Mouse (Mus musculus) intestine, embryonic 14.5 days (tissue): ENCODE data around the gene Gtf2h3. TPM values are rescaled to one million over a fixed set of nuclear protein-coding genes. Genes with fewer than 3 reads are reported as not detected.

Source experiments
- ATAC-seq: fragments of 200-750 bp; cut with Nextera tagmentation; replicated peaks from 2 replicates; pipeline ENCODE4 v1.8.0; 2017; ENCODE audit warnings: low read depth, moderate number of reproducible peaks, moderate TSS enrichment, moderate library complexity; ENCODE audit not compliant: low FRiP score, low TSS enrichment
- DNase-seq: peaks from one replicate; pipeline ENCODE4 v3.0.0-alpha.2; 2018; ENCODE audit warnings: low spot score
- H3K27ac ChIP-seq: fragments of 300-500 bp; sonication (generic); 2 replicates; pipeline ENCODE4 v1.5.1; 2014; ENCODE audit warnings: low read depth, mild to moderate bottlenecking, control low read depth
- H3K27me3 ChIP-seq: fragments of 300-500 bp; sonication (generic); replicated peaks from 2 replicates; pipeline ENCODE4 v1.6.1; 2014; ENCODE audit warnings: low read length, control low read depth; ENCODE audit not compliant: control insufficient read depth, insufficient read depth
- H3K36me3 ChIP-seq: fragments of 300-500 bp; sonication (generic); 2 replicates; pipeline ENCODE4 v1.6.1; 2014; ENCODE audit warnings: low read length, control low read depth; ENCODE audit not compliant: control insufficient read depth, insufficient read depth
- H3K4me1 ChIP-seq: fragments of 300-500 bp; sonication (generic); replicated peaks from 2 replicates; pipeline ENCODE4 v1.6.1; 2014; ENCODE audit warnings: low read length, control low read depth, mixed read lengths; ENCODE audit not compliant: control insufficient read depth, insufficient read depth
- H3K4me2 ChIP-seq: fragments of 300-500 bp; sonication (generic); 2 replicates; pipeline ENCODE4 v1.6.1; 2014; ENCODE audit warnings: low read length
- H3K4me3 ChIP-seq: fragments of 300-500 bp; sonication (generic); 2 replicates; pipeline ENCODE4 v1.5.1; 2014; ENCODE audit warnings: low read depth, low read length, control low read depth, mixed read lengths
- H3K9ac ChIP-seq: fragments of 300-500 bp; sonication (generic); 2 replicates; pipeline ENCODE4 v1.6.1; 2014; ENCODE audit warnings: mild to moderate bottlenecking, low read length
- H3K9me3 ChIP-seq: fragments of 300-500 bp; sonication (generic); 2 replicates; pipeline ENCODE4 v1.6.1; 2016; ENCODE audit warnings: low read length, control low read depth; ENCODE audit not compliant: control insufficient read depth
- WGBS: fragments of 180-500 bp; shearing (Covaris S2); extraction: QIAGEN DNeasy Blood & Tissue Kit; methylation state at CpG from one replicate; pipeline ENCODE4 v1.1.7; 2014; 5-methylcytosine and 5-hydroxymethylcytosine counted together
- polyA plus RNA-seq: library from polyadenylated mRNA; unstranded; fragments of >200 nt; fragmentation: Nextera tagmentation; extraction: Ambion mirVana; gene quantifications from 2 replicates; pipeline ENCODE4 v1.2.1, GENCODE M21; 2014

Gene Gtf2h3
- polyA plus RNA-seq, 1 experiment from 2014 or later, result 75.5 TPM

DNA sequence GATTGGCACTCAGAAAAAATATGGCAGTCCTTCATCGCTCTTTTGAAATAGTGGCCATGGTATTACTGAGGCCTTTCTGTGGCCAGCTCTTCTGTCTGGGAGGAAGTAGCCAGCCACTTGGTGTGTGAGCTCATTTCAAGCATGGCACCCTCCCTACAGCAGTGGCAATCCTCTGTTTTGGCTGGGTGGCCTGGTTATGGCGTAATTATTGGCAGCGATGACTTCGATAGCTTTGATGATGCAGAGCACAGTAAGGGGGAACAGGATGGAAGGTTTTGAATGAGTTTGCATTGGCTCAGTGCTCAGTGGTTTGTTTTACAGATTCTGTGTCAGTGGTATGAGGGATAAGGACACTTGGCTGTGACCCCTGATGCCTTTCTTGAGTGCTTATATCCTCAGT, 57.8 kb downstream of the Gtf2h3 start:
- no peak for DNase-seq

DNA sequence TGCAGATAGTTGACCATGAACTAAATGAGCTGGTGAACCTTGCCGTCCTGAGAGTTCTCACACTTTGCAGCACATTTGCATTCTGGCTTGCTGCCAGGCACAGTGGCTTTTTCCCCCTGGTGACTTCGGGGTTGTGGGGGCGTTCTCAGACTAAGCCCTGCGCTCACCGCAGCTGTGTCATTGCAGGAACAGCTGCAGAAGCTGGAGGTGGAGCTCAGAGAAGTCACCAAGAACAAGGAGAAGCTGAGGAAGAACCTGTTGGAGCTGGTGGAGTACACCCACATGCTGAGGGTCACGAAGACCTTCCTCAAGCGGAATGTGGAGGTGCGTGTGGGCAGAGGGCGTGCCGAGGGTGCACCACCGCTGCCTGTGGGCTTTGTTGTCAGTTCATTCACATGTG, 58.4 kb downstream of the Gtf2h3 start:
- H3K9ac ChIP-seq, result no peak overlapping the region

More for the DNA sequence above, 57.8 kb downstream of the Gtf2h3 start:
- 94% methylated on average over 4 of the region's 4 CpGs for WGBS
- Histone ChIP-seq H3K27ac (no peak overlapping the region), H3K9me3 (no peaks in the 10 kb centered on the region), H3K4me3 (no peak overlapping the region), H3K4me2 (no peak overlapping the region), H3K27me3 (no peaks in the 10 kb centered on the region), H3K4me1 (no peaks in the 10 kb centered on the region), H3K36me3 (peaks cover 75% of the 10 kb centered on the region), H3K9ac (no peak overlapping the region)
- no peak for ATAC-seq

DNA sequence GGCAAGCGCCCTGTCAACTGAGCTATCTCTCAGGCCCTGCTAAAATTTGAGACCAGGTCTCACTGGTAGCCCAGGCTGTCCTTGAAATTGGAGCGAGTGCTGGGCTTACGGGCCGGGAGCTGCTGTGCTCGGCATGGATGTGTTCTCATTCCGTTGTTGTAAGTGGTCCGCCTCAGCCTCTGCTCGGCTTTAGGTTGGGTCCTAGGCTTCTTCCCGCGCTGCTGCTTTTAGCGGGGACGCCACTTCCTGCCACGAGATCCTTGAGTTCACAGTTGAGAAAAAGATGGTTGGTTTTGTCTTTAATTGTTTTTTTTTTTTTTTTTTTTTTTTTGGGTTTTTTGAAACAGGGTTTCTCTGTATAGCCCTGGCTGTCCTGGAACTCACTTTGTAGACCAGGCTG, 58.9 kb downstream of the Gtf2h3 start:
- no peak overlapping the region for H3K4me3 ChIP-seq
- DNase-seq, result no peak
- 98% methylated on average over 13 of the region's 13 CpGs for WGBS
- no peak overlapping the region for H3K9ac ChIP-seq
- H3K4me1 ChIP-seq, result no peaks in the 10 kb centered on the region
- no peaks in the 10 kb centered on the region for H3K27me3 ChIP-seq
- H3K9me3 ChIP-seq, result no peaks in the 10 kb centered on the region
- H3K27ac ChIP-seq, result no peak overlapping the region
- no peak for ATAC-seq
- no peak overlapping the region for H3K4me2 ChIP-seq
- peaks cover 86% of the 10 kb centered on the region for H3K36me3 ChIP-seq

More for the DNA sequence above, 58.4 kb downstream of the Gtf2h3 start:
- peaks cover 81% of the 10 kb centered on the region for H3K36me3 ChIP-seq
- H3K9me3 ChIP-seq, result no peaks in the 10 kb centered on the region
- no peaks in the 10 kb centered on the region for H3K27me3 ChIP-seq
- no peak overlapping the region for H3K27ac ChIP-seq
- 91% methylated on average over 11 of the region's 11 CpGs for WGBS
- DNase-seq, result no peak
- H3K4me2 ChIP-seq, result no peak overlapping the region
- no peaks in the 10 kb centered on the region for H3K4me1 ChIP-seq
- no peak overlapping the region for H3K4me3 ChIP-seq
- no peak for ATAC-seq

Other genes with a start within 250 kb of the Gtf2h3 start
- gene Cdk2ap1, start 216.1 kb upstream of the Gtf2h3 start, polyA plus RNA-seq, result 58.7 and 59.5 TPM in 2 replicates
- 92.7 and 93.5 TPM in 2 replicates for gene Sbno1, start 153.1 kb upstream of the Gtf2h3 start, polyA plus RNA-seq
- 52.3 and 57.7 TPM in 2 replicates for gene Kmt5a, start 139.2 kb upstream of the Gtf2h3 start, polyA plus RNA-seq
- 37.2 and 38.8 TPM in 2 replicates for gene Rilpl2, start 100.8 kb upstream of the Gtf2h3 start, polyA plus RNA-seq
- gene Snrnp35, start 96.0 kb upstream of the Gtf2h3 start, polyA plus RNA-seq, result 10.7 and 11.2 TPM in 2 replicates
- 14.9 and 16.6 TPM in 2 replicates for gene Rilpl1, start 47.7 kb upstream of the Gtf2h3 start, polyA plus RNA-seq
- gene Tmed2, start 38.4 kb upstream of the Gtf2h3 start, polyA plus RNA-seq, result 530 and 550 TPM in 2 replicates
- gene Ddx55, start 26.3 kb upstream of the Gtf2h3 start, polyA plus RNA-seq, result 15.2 and 16.1 TPM in 2 replicates
- 99.2 and 99.6 TPM in 2 replicates for gene Eif2b1, start within 50 bp of the Gtf2h3 start, polyA plus RNA-seq
- 44.0 and 46.6 TPM in 2 replicates for gene Atp6v0a2, start 49.4 kb downstream of the Gtf2h3 start, polyA plus RNA-seq
- 0.11 TPM in 2 replicates for gene Dnah10, start 145.9 kb downstream of the Gtf2h3 start, polyA plus RNA-seq